Mouse (Mus musculus) heart, adult 2 months (tissue): ENCODE measurements around the gene Zfp692. TPM values are rescaled to one million over a fixed set of nuclear protein-coding genes. Genes with fewer than 3 reads are reported as not detected.
"Not testable (repeated sequence)": the region's sequence is repeated elsewhere in the genome, so short reads cannot be mapped to it uniquely, and the experiment has no call there.

ENCODE experiments used
- DNase-seq, 2 experiments: peaks; one replicate each; pipeline ENCODE4 v3.0.0; 2021
- H3K27ac ChIP-seq: fragments of 200-600 bp; 2 replicates; pipeline ENCODE4 v1.8.1; 2022
- H3K27me3 ChIP-seq: fragments of 200-500 bp; 2 replicates; pipeline ENCODE4 v1.6.1; 2012; ENCODE audit warnings: mild to moderate bottlenecking, low read length, inconsistent platforms, mixed read lengths; ENCODE audit not compliant: control insufficient read depth, insufficient read depth
- H3K36me3 ChIP-seq: fragments of 200-500 bp; 2 replicates; pipeline ENCODE4 v1.6.1; 2012; ENCODE audit warnings: low read length, inconsistent platforms; ENCODE audit not compliant: control insufficient read depth, insufficient read depth
- H3K4me1 ChIP-seq: fragments of 200-500 bp; 2 replicates; pipeline ENCODE4 v1.6.1; 2011; ENCODE audit warnings: low read length; ENCODE audit not compliant: control insufficient read depth, insufficient read depth
- H3K4me3 ChIP-seq: fragments of 200-600 bp; 2 replicates; pipeline ENCODE4 v1.8.1; 2022
- H3K79me2 ChIP-seq: fragments of 200-500 bp; replicated peaks from 2 replicates; pipeline ENCODE4 v1.6.1; 2012; ENCODE audit warnings: mild to moderate bottlenecking, inconsistent platforms, low read length, moderate library complexity, mixed read lengths; ENCODE audit not compliant: control insufficient read depth, insufficient read depth
- H3K9ac ChIP-seq: fragments of 200-500 bp; 2 replicates; pipeline ENCODE4 v1.6.1; 2012; ENCODE audit warnings: low read depth, mild to moderate bottlenecking, control low read depth, inconsistent platforms, low read length, mixed read lengths
- CTCF ChIP-seq: fragments of 200-600 bp; IDR thresholded peaks from 2 replicates; pipeline ENCODE4 v1.8.1; 2022; ENCODE audit warnings: antibody characterized with exemption, mild to moderate bottlenecking, moderate library complexity
- EP300 ChIP-seq: fragments of 200-500 bp; IDR thresholded peaks from 2 replicates; pipeline ENCODE4 v1.6.1; 2011; ENCODE audit warnings: low read depth, low read length, control low read depth; ENCODE audit not compliant: insufficient read depth
- POLR2A ChIP-seq: fragments of 200-500 bp; IDR thresholded peaks from 2 replicates; pipeline ENCODE4 v1.6.1; 2011; ENCODE audit warnings: mild to moderate bottlenecking, low read depth, low read length, control low read depth; ENCODE audit not compliant: insufficient read depth
- WGBS: fragments of 180-500 bp; shearing (Covaris S2); methylation state at CpG from one replicate; pipeline ENCODE4 v1.1.7; 2018; 5-methylcytosine and 5-hydroxymethylcytosine counted together
- intact Hi-C: fragments of 180-260 bp; cut with DNase I; formaldehyde crosslinking; loops from one replicate; pipeline ENCODE4 v1.15.1; 2025
- polyA plus RNA-seq: library from polyadenylated mRNA; depleted of rRNA; stranded (reverse); fragments of >200 nt; gene quantifications from 2 replicates; pipeline ENCODE4 v1.2.3, GENCODE M21; 2012
- total RNA-seq, 2 experiments: library from RNA; stranded (reverse); gene quantifications; 2 replicates each; pipeline ENCODE4 v1.2.3; 2021

Zfp692 gene
- total and polyA plus RNA-seq, 3 experiments = 3.1 to 9.8 (median 4.4) TPM

DNA sequence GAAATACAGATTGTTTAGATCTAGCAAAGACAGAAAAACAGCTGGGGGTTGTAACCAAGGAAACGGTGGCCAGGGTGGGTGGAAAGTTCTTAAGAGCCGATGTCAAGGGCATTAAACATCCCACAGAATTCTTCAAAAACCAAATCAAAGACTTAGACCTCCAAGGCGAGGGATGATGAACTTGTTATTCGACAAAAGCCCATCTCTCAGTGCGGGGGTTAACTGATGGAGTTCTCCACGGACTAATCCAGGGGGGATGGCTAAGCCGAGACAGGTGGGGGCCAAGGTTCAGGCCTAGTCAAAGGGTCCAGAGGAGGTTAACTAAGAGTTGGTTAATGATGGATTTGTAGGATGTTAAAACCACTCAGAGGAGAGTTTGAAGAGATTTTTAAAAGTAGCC lies 3.3 kb upstream of the Zfp692 start:
- no peak for DNase-seq
- H3K4me1 ChIP-seq = peaks cover 4% of the 10 kb centered on the region; the same call in 1 of the 2 replicates
- H3K4me3 ChIP-seq = peak overlapping the region; percentile 43; the same call in 1 of the 2 replicates
- 48% methylated on average over 7 of the region's 7 CpGs for WGBS
- no peak overlapping the region for H3K27ac ChIP-seq
- no peaks in the 10 kb centered on the region for H3K79me2 ChIP-seq
- H3K9ac ChIP-seq = no peak overlapping the region
- H3K36me3 ChIP-seq = no peaks in the 10 kb centered on the region
- intact Hi-C loops = loop anchor here (5.0 to 10.0 kb wide), 4 partner anchors 126 to 339 kb away; partner anchors contain the start of gene Cnot8
- H3K27me3 ChIP-seq = no peaks in the 10 kb centered on the region
- TF ChIP-seq EP300 (no peak), POLR2A (no peak), CTCF (no peak)

DNA sequence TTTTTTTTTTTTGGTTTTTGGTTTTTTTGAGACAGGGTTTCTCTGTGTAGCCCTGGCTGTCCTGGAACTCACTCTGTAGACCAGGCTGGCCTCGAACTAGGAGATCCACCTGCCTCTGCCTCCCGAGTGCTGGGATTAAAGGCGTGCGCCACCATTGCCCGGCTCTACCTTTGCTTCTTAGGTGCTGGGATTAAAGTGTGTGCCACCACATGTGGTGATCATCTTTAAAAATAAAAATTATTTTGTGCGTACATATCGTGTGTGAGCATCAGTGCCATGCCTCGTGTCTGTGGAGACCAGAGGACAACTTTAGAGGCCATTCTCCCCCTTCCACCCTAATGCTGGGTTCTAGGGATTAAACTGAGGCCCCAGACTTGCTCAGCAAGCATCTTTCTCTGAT lies 1.6 kb upstream of the Zfp692 start:
- not testable (repeated sequence) for H3K79me2 ChIP-seq, H3K4me1 ChIP-seq, H3K4me3 ChIP-seq, DNase-seq, H3K27me3 ChIP-seq, H3K27ac ChIP-seq, H3K9ac ChIP-seq, H3K36me3 ChIP-seq
- 95% methylated on average over 8 of the region's 8 CpGs for WGBS
- intact Hi-C loops = loop anchor here (10.0 kb wide), 2 partner anchors 200 to 340 kb away; partner anchors contain the start of gene Cnot8

DNA sequence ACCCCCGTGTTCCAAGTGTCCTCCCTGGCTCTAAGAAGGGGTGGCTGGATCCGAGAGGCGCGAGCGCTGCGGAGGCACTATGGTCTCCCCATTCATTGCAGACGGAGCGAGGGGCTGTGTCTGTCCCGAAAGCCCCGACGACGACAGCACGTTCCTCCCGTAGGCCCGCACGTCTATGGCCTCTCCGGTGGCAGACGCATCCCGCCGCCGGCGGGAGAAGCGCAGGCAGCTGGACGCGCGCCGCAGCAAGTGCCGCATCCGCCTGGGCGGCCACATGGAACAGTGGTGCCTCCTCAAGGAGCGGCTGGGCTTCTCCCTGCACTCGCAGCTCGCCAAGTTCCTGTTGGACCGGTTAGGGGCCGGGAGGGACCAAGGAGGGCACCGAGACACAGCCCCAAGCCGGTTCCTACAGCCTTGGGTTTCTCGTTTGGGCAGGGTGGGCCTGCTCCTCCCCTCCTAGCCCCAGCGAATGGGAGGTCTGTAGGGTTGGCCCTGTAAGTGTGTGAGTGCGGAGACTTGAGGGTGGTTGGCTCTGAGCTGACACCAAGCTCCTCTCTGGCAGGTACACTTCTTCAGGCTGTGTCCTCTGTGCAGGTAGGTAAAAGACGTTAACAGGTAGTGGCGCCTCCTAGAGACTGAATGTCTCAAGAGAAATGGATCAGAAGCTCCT lies 677 bp downstream of the Zfp692 start:
- H3K9ac ChIP-seq = peak overlapping the region; percentile 65

DNA sequence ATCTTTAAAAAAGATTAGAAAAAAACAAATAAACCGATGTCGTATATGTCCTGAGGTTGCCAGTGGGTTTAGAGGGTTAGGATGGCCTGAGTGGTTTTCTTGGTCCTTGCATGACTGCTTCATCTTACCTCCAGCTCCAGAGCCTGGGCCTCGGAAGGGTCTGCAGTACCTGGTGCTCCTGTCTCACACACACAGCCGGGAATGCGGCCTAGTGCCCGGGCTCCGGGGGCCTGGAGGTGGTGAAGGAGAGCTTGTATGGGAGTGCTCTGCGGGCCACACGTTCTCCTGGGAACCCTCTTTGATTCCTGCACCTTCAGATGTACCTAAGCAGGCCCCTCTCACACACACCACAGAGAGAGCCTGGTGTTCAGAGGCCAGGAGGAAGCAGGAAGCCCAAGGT lies 1.8 kb downstream of the Zfp692 start:
- Histone ChIP-seq H3K79me2 (no peaks in the 10 kb centered on the region), H3K9ac (no peak overlapping the region), H3K27me3 (no peaks in the 10 kb centered on the region), H3K4me1 (peaks cover 2% of the 10 kb centered on the region; the same call in 1 of the 2 replicates), H3K36me3 (no peaks in the 10 kb centered on the region), H3K4me3 (no peak overlapping the region), H3K27ac (no peak overlapping the region)
- no peak for TF ChIP-seq CTCF
- no peak for TF ChIP-seq POLR2A
- TF ChIP-seq EP300 = no peak
- intact Hi-C loops = loop anchor here (10.0 kb wide), 2 partner anchors 204 to 344 kb away; partner anchors contain the start of gene Cnot8
- DNase-seq = no peak
- WGBS = 98% methylated on average over 9 of the region's 9 CpGs

More for the DNA sequence above, 677 bp downstream of the Zfp692 start:
- peaks cover 3% of the 10 kb centered on the region; the same call in 1 of the 2 replicates for H3K4me1 ChIP-seq
- intact Hi-C loops = loop anchor here (2.0 to 10.0 kb wide), 3 partner anchors 15 to 343 kb away; partner anchors contain the start of gene Cnot8
- no peaks in the 10 kb centered on the region for H3K27me3 ChIP-seq
- H3K79me2 ChIP-seq = no peaks in the 10 kb centered on the region
- H3K4me3 ChIP-seq = peak overlapping the region; percentile 66
- WGBS = 3% methylated on average over 42 of the region's 42 CpGs
- no peaks in the 10 kb centered on the region for H3K36me3 ChIP-seq
- peak; percentile 64 to 72 for DNase-seq
- H3K27ac ChIP-seq = peak overlapping the region; percentile 58
- TF ChIP-seq POLR2A (no peak), EP300 (no peak), CTCF (peak; percentile 23; the same call in 1 of the 2 replicates)

DNA sequence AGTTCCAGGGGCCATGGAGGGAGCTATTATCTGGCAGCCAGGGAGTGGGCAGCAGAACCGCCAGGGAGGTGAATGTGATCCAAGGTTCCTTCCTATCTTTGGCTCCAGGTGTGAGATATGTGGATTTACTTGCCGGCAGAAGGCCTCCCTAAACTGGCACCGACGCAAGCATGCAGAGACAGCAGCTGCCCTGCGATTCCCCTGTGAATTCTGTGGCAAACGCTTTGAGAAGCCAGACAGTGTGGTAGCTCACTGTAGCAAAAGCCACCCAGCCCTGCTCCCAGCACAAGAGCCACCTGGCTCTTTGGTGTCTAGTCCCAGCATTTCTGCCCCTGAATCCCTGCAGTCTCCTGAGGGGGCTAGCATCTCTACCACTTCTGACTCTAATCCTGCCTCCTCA lies 7.2 kb downstream of the Zfp692 start:
- H3K79me2 ChIP-seq = no peaks in the 10 kb centered on the region
- no peak for DNase-seq
- no peaks in the 10 kb centered on the region for H3K27me3 ChIP-seq
- no peaks in the 10 kb centered on the region for H3K4me1 ChIP-seq
- WGBS = 55% methylated on average over 6 of the region's 6 CpGs
- no peaks in the 10 kb centered on the region for H3K36me3 ChIP-seq
- intact Hi-C loops = no loop called here
- TF ChIP-seq POLR2A (peak; percentile 41; the same call in 1 of the 2 replicates), CTCF (no peak), EP300 (no peak)
- H3K27ac ChIP-seq = no peak overlapping the region
- H3K4me3 ChIP-seq = no peak overlapping the region
- H3K9ac ChIP-seq = no peak overlapping the region

DNA sequence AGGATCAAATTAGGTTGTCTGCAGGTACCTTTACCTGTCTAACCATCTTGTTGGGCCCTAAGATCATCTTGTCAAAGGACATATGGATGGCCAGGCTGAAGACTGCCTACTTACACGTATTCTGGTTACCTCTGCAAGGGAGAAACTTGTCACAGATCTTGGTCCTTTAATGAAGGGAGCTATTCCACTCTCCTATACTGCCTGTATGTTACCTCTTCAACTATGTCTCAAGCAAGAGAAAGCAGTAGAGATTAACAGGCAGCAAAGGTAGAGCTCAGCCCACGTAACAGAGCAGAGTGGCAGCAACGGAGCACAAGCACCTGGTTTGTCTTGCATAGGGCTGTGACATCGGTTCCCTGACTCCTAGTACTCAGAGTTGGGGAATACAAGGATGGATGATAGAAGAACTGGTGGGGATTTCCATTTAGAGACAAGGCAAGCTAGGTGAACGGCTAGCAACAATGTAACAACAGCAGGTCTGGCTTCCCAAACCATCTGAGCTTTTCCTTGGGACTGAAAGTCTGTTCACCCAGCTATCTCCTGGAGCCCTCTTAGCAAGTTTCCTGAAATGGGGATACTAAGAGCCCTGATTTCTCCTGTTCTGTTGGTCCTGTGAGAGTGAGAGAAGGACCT lies 8.8 kb downstream of the Zfp692 start:
- H3K4me1 ChIP-seq = no peaks in the 10 kb centered on the region
- H3K79me2 ChIP-seq = no peaks in the 10 kb centered on the region
- DNase-seq = no peak
- peaks cover 9% of the 10 kb centered on the region for H3K36me3 ChIP-seq
- WGBS = 95% methylated on average over 5 of the region's 5 CpGs
- TF ChIP-seq EP300 (no peak), POLR2A (no peak), CTCF (no peak)
- no peaks in the 10 kb centered on the region for H3K27me3 ChIP-seq
- H3K27ac ChIP-seq = no peak overlapping the region
- H3K4me3 ChIP-seq = no peak overlapping the region
- intact Hi-C loops = no loop called here
- H3K9ac ChIP-seq = no peak overlapping the region
